Mouse (Mus musculus) liver, adult 2 months (tissue): ENCODE measurements around the gene P2rx6. TPM values are rescaled to one million over a fixed set of nuclear protein-coding genes. Genes with fewer than 3 reads are reported as not detected.

ENCODE experiments used
- DNase-seq: peaks from one replicate; pipeline ENCODE4 v3.0.0-alpha.2; 2011; ENCODE audit warnings: low read depth, low spot score; ENCODE audit errors: extremely low read depth
- H3K27ac ChIP-seq: fragments of 200-500 bp; replicated peaks from 2 replicates; pipeline ENCODE4 v1.5.1; 2012; ENCODE audit warnings: low read depth, mild to moderate bottlenecking, control low read depth, inconsistent platforms, low read length; ENCODE audit not compliant: insufficient read depth
- H3K27me3 ChIP-seq: fragments of 200-500 bp; 2 replicates; pipeline ENCODE4 v1.6.1; 2012; ENCODE audit warnings: mild to moderate bottlenecking, moderate library complexity, low read length, inconsistent platforms; ENCODE audit not compliant: control insufficient read depth, insufficient read depth
- H3K36me3 ChIP-seq: fragments of 200-500 bp; 2 replicates; pipeline ENCODE4 v1.6.1; 2012; ENCODE audit warnings: low read length, inconsistent platforms; ENCODE audit not compliant: control insufficient read depth, insufficient read depth
- H3K4me1 ChIP-seq: fragments of 200-500 bp; 2 replicates; pipeline ENCODE4 v1.6.1; 2011; ENCODE audit warnings: low read length; ENCODE audit not compliant: control insufficient read depth, insufficient read depth
- H3K4me3 ChIP-seq: fragments of 200-500 bp; 2 replicates; pipeline ENCODE4 v1.5.1; 2011; ENCODE audit warnings: low read depth, mild to moderate bottlenecking, control low read depth, low read length, moderate library complexity; ENCODE audit not compliant: insufficient read depth
- H3K79me2 ChIP-seq: fragments of 200-500 bp; 2 replicates; pipeline ENCODE4 v1.6.1; 2012; ENCODE audit warnings: inconsistent platforms, mild to moderate bottlenecking, low read length, moderate library complexity; ENCODE audit not compliant: control insufficient read depth, insufficient read depth
- H3K9ac ChIP-seq: fragments of 200-500 bp; 2 replicates; pipeline ENCODE4 v1.6.1; 2012; ENCODE audit warnings: low read depth, mild to moderate bottlenecking, control low read depth, inconsistent platforms, low read length
- CTCF ChIP-seq: fragments of 200-500 bp; IDR thresholded peaks from 2 replicates; pipeline ENCODE4 v1.5.1; 2011; ENCODE audit warnings: low read depth, low read length, control low read depth
- POLR2A ChIP-seq: fragments of 200-500 bp; IDR thresholded peaks from 2 replicates; pipeline ENCODE4 v1.6.1; 2011; ENCODE audit warnings: low read length, control low read depth; ENCODE audit not compliant: insufficient read depth; ENCODE audit errors: extremely low read depth
- WGBS: fragments of 180-500 bp; shearing (Covaris S2); methylation state at CpG from one replicate; pipeline ENCODE4 v1.1.7; 2018; 5-methylcytosine and 5-hydroxymethylcytosine counted together
- polyA plus RNA-seq: library from polyadenylated mRNA; depleted of rRNA; stranded (reverse); fragments of >200 nt; gene quantifications from 2 replicates; pipeline ENCODE4 v1.2.3, GENCODE M21; 2012
- total RNA-seq: library from RNA; depleted of rRNA; stranded (reverse); fragments of >200 nt; gene quantifications from 2 replicates; pipeline ENCODE4 v1.2.3, GENCODE M21; 2014

Gene P2rx6
- total and polyA plus RNA-seq, 2 experiments, result under 0.01 TPM; not detected in 1

- TF ChIP-seq CTCF (no peak), POLR2A (no peak)
- peaks cover 8% of the 10 kb centered on the region; the same call in 1 of the 2 replicates for H3K36me3 ChIP-seq
- H3K4me3 ChIP-seq, result no peak overlapping the region
- H3K27ac ChIP-seq, result no peak overlapping the region
- peaks cover 12% of the 10 kb centered on the region for H3K4me1 ChIP-seq
- 97% methylated on average over 13 of the region's 13 CpGs for WGBS
- H3K9ac ChIP-seq, result no peak overlapping the region
- no peaks in the 10 kb centered on the region for H3K27me3 ChIP-seq
- H3K79me2 ChIP-seq, result peaks cover 3% of the 10 kb centered on the region; the same call in 1 of the 2 replicates
- DNase-seq, result no peak
Observed at GRCm38 (mm10) chr16:17528276-17528675, 33.4 kb upstream of the P2rx6 start.

- 14% methylated on average over 17 of the region's 17 CpGs for WGBS
- TF ChIP-seq CTCF (no peak), POLR2A (no peak)
- DNase-seq, result peak; percentile 21
Observed at GRCm38 (mm10) chr16:17529981-17530586, 31.6 kb upstream of the P2rx6 start.

GRCm38 (mm10) chr16:17530640-17531288 is 30.9 kb upstream of the P2rx6 start, which contains the start of gene Thap7:
Thap7 (minus strand) TSS chr16:17531136.
- Histone ChIP-seq H3K27me3 (no peaks in the 10 kb centered on the region), H3K4me3 (peak within 1 kb of the TSS; percentile 73), H3K27ac (peak within 1 kb of the TSS; percentile 87), H3K36me3 (peaks cover 5% of the 10 kb centered on the region; the same call in 1 of the 2 replicates), H3K79me2 (peaks cover 3% of the 10 kb centered on the region; the same call in 1 of the 2 replicates), H3K9ac (peak within 1 kb of the TSS; percentile 83), H3K4me1 (peaks cover 12% of the 10 kb centered on the region)
- peak; percentile 74 for TF ChIP-seq POLR2A
- TF ChIP-seq CTCF, result no peak
- under 1% methylated on average over 67 of the region's 67 CpGs for WGBS
- peak; percentile 83 for DNase-seq

More at GRCm38 (mm10) chr16:17529981-17530586, 31.6 kb upstream of the P2rx6 start:
- peak overlapping the region; percentile 86 for H3K27ac ChIP-seq
- H3K9ac ChIP-seq, result peak overlapping the region; percentile 83
- no peaks in the 10 kb centered on the region for H3K27me3 ChIP-seq
- H3K79me2 ChIP-seq, result peaks cover 3% of the 10 kb centered on the region; the same call in 1 of the 2 replicates
- peak overlapping the region; percentile 73 for H3K4me3 ChIP-seq
- peaks cover 12% of the 10 kb centered on the region for H3K4me1 ChIP-seq
- peaks cover 5% of the 10 kb centered on the region; the same call in 1 of the 2 replicates for H3K36me3 ChIP-seq

- peaks cover 3% of the 10 kb centered on the region; the same call in 1 of the 2 replicates for H3K79me2 ChIP-seq
- peak; percentile 51 for DNase-seq
Observed at GRCm38 (mm10) chr16:17532271-17532670, 29.4 kb upstream of the P2rx6 start.

GRCm38 (mm10) chr16:17532676-17533329 is 28.9 kb upstream of the P2rx6 start:
- no peak overlapping the region for H3K4me3 ChIP-seq
- WGBS, result 33% methylated on average over 14 of the region's 14 CpGs
- H3K4me1 ChIP-seq, result peaks cover 12% of the 10 kb centered on the region
- H3K27me3 ChIP-seq, result no peaks in the 10 kb centered on the region
- TF ChIP-seq POLR2A (no peak), CTCF (no peak)
- peaks cover 3% of the 10 kb centered on the region; the same call in 1 of the 2 replicates for H3K79me2 ChIP-seq
- peak overlapping the region; percentile 98 for H3K27ac ChIP-seq
- DNase-seq, result peak; percentile 96
- H3K9ac ChIP-seq, result peak overlapping the region; percentile 54
- H3K36me3 ChIP-seq, result peaks cover 1% of the 10 kb centered on the region; the same call in 1 of the 2 replicates

More at GRCm38 (mm10) chr16:17532271-17532670, 29.4 kb upstream of the P2rx6 start:
- H3K9ac ChIP-seq, result peak overlapping the region; percentile 54
- H3K4me1 ChIP-seq, result peaks cover 12% of the 10 kb centered on the region
- peak overlapping the region; percentile 98 for H3K27ac ChIP-seq
- 68% methylated on average over 4 of the region's 4 CpGs for WGBS
- peaks cover 3% of the 10 kb centered on the region; the same call in 1 of the 2 replicates for H3K36me3 ChIP-seq
- TF ChIP-seq CTCF (peak; percentile 69), POLR2A (no peak)
- no peaks in the 10 kb centered on the region for H3K27me3 ChIP-seq
- H3K4me3 ChIP-seq, result no peak overlapping the region
